Mouse (Mus musculus) liver, embryonic 16.5 days (tissue): ENCODE measurements around the gene Klk13. TPM values are rescaled to one million over a fixed set of nuclear protein-coding genes. Genes with fewer than 3 reads are reported as not detected.

Source experiments
- ATAC-seq: fragments of 200-750 bp; cut with Nextera tagmentation; 2 replicates; pipeline ENCODE4 v1.8.0; 2017; ENCODE audit warnings: low read depth, mild to moderate bottlenecking, moderate number of reproducible peaks, moderate library complexity
- H3K27ac ChIP-seq: fragments of 300-500 bp; sonication (generic); 2 replicates; pipeline ENCODE4 v1.5.1; 2014; ENCODE audit warnings: mild to moderate bottlenecking, low read length
- H3K27me3 ChIP-seq: fragments of 300-500 bp; sonication (generic); 2 replicates; pipeline ENCODE4 v1.6.1; 2014; ENCODE audit warnings: low read depth, low read length, mixed read lengths; ENCODE audit not compliant: control insufficient read depth, insufficient read depth
- H3K36me3 ChIP-seq: fragments of 300-500 bp; sonication (generic); 2 replicates; pipeline ENCODE4 v1.6.1; 2014; ENCODE audit warnings: mild to moderate bottlenecking; ENCODE audit not compliant: control insufficient read depth, insufficient read depth
- H3K4me1 ChIP-seq: fragments of 300-500 bp; sonication (generic); 2 replicates; pipeline ENCODE4 v1.6.1; 2014; ENCODE audit warnings: low read depth, low read length, mixed read lengths; ENCODE audit not compliant: control insufficient read depth
- H3K4me2 ChIP-seq: fragments of 300-500 bp; sonication (generic); 2 replicates; pipeline ENCODE4 v1.6.1; 2014; ENCODE audit warnings: low read depth, low read length, mixed read lengths
- H3K4me3 ChIP-seq: fragments of 300-500 bp; sonication (generic); 2 replicates; pipeline ENCODE4 v1.5.1; 2014; ENCODE audit warnings: low read depth, mild to moderate bottlenecking, low read length
- H3K9ac ChIP-seq: fragments of 300-500 bp; sonication (generic); 2 replicates; pipeline ENCODE4 v1.6.1; 2014; ENCODE audit warnings: low read depth, low read length
- H3K9me3 ChIP-seq: fragments of 300-500 bp; sonication (generic); replicated peaks from 2 replicates; pipeline ENCODE4 v1.6.1; 2016; ENCODE audit warnings: low read length; ENCODE audit not compliant: control insufficient read depth
- WGBS: fragments of 180-500 bp; shearing (Covaris S2); extraction: QIAGEN DNeasy Blood & Tissue Kit; methylation state at CpG from one replicate; pipeline ENCODE4 v1.1.7; 2014; ENCODE audit not compliant: insufficient replicate concordance; 5-methylcytosine and 5-hydroxymethylcytosine counted together
- polyA plus RNA-seq: library from polyadenylated mRNA; unstranded; fragments of >200 nt; fragmentation: Nextera tagmentation; extraction: Ambion mirVana; gene quantifications from 2 replicates; pipeline ENCODE4 v1.2.1, GENCODE M21; 2015

Gene Klk13
- polyA plus RNA-seq, 1 experiment from 2014 or later: not detected

GRCm38 (mm10) chr7:43775311-43776057 is 63.1 kb downstream of the Klk13 start:
- no peak overlapping the region for H3K27ac ChIP-seq
- no peak for ATAC-seq
- no peak overlapping the region for H3K4me3 ChIP-seq
- no peak overlapping the region for H3K9ac ChIP-seq
- no peak overlapping the region for H3K4me2 ChIP-seq
- H3K27me3 ChIP-seq: no peaks in the 10 kb centered on the region
- no peaks in the 10 kb centered on the region for H3K36me3 ChIP-seq
- 48% methylated on average over 7 of the region's 7 CpGs for WGBS
- H3K9me3 ChIP-seq: no peaks in the 10 kb centered on the region
- no peaks in the 10 kb centered on the region for H3K4me1 ChIP-seq

- Histone ChIP-seq H3K9ac (no peak overlapping the region), H3K4me3 (no peak overlapping the region), H3K27me3 (no peaks in the 10 kb centered on the region), H3K27ac (no peak overlapping the region), H3K36me3 (no peaks in the 10 kb centered on the region), H3K4me1 (no peaks in the 10 kb centered on the region), H3K4me2 (no peak overlapping the region), H3K9me3 (no peaks in the 10 kb centered on the region)
- WGBS: 60% methylated on average over 5 of the region's 5 CpGs
- ATAC-seq: no peak
These were observed 64.1 kb downstream of the Klk13 start for GRCm38 (mm10) chr7:43776506-43776905.

Other genes with a start within 250 kb of the Klk13 start
- 1.1 and 1.3 TPM in 2 replicates for gene Vsig10l, start 249.4 kb upstream of the Klk13 start, polyA plus RNA-seq
- not detected in 2 replicates for gene Iglon5, start 222.5 kb upstream of the Klk13 start, polyA plus RNA-seq
- gene 4931406B18Rik, start 206.6 kb upstream of the Klk13 start, polyA plus RNA-seq: not detected in 2 replicates
- gene Cd33, start 168.1 kb upstream of the Klk13 start, polyA plus RNA-seq: 3.8 and 4.6 TPM in 2 replicates
- 0.19 and 0.29 TPM in 2 replicates for gene Zfp658, start 150.3 kb upstream of the Klk13 start, polyA plus RNA-seq
- 1.8 and 2.2 TPM in 2 replicates for gene Zfp719, start 133.0 kb upstream of the Klk13 start, polyA plus RNA-seq
- not detected in 2 replicates for gene Zfp819, start 105.4 kb upstream of the Klk13 start, polyA plus RNA-seq
- gene Ceacam18, start 77.9 kb upstream of the Klk13 start, polyA plus RNA-seq: 0.15 TPM in 1 of 2 replicates, not detected in the other
- 4.0 and 5.0 TPM in 2 replicates for gene Siglece, start 52.4 kb upstream of the Klk13 start, polyA plus RNA-seq
- gene Ctu1, start 40.6 kb upstream of the Klk13 start, polyA plus RNA-seq: 3.7 and 3.8 TPM in 2 replicates
- gene Klk14, start 22.1 kb upstream of the Klk13 start, polyA plus RNA-seq: not detected in 2 replicates
- not detected in 2 replicates for gene Klk12, start 56.3 kb downstream of the Klk13 start, polyA plus RNA-seq
- not detected in 2 replicates for gene Klk11, start 62.0 kb downstream of the Klk13 start, polyA plus RNA-seq
- not detected in 2 replicates for gene Klk10, start 68.5 kb downstream of the Klk13 start, polyA plus RNA-seq
- not detected in 2 replicates for gene Klk9, start 79.3 kb downstream of the Klk13 start, polyA plus RNA-seq
- 4.3 and 5.1 TPM in 2 replicates for gene Klk8, start 85.0 kb downstream of the Klk13 start, polyA plus RNA-seq
- not detected in 2 replicates for gene Klk7, start 98.7 kb downstream of the Klk13 start, polyA plus RNA-seq
- gene Klk6, start 111.9 kb downstream of the Klk13 start, polyA plus RNA-seq: not detected in 2 replicates
- not detected in 2 replicates for gene Klk5, start 129.4 kb downstream of the Klk13 start, polyA plus RNA-seq
- gene Klk4, start 168.6 kb downstream of the Klk13 start, polyA plus RNA-seq: not detected in 2 replicates
- not detected in 2 replicates for gene Klk15, start 221.2 kb downstream of the Klk13 start, polyA plus RNA-seq
- not detected in 2 replicates for gene Klk1b8, start 238.1 kb downstream of the Klk13 start, polyA plus RNA-seq